Mouse (Mus musculus) liver, embryonic 14.5 days (tissue): Measurements from ENCODE around the gene Lingo2.

ENCODE experiments used
- CTCF ChIP-seq: IDR thresholded peaks from 2 replicates; pipeline ENCODE4 v1.5.1; 2016; ENCODE audit warnings: antibody characterized with exemption, low read depth, control low read depth
- EP300 ChIP-seq: IDR thresholded peaks from 2 replicates; pipeline ENCODE4 v1.6.1; 2016; ENCODE audit warnings: antibody characterized with exemption, low read depth

DNA sequence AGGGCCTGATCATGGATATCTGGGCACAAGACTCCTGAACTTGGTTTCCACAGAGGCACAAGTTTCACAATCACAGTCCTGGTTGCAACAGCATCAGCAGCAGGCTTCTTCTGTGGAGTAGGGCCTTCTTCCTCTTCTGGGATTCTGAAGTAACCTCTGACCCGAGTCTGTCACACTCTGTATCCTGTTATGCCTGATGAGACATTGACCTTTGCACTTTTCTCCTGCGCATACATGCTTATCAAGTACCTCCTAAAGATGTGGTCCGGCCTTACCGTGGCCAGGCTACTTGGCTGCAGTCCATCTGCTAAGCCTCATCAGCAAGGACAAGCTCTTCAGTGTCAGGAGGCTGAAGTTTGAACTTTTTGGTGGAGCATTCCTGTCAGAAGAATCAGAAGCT lies 937.4 kb downstream of the Lingo2 start:
- TF ChIP-seq CTCF (no peak), EP300 (no peak)
